Mouse (Mus musculus): ENCODE data around the gene Mrpl36.

Gene Mrpl36

DNA sequence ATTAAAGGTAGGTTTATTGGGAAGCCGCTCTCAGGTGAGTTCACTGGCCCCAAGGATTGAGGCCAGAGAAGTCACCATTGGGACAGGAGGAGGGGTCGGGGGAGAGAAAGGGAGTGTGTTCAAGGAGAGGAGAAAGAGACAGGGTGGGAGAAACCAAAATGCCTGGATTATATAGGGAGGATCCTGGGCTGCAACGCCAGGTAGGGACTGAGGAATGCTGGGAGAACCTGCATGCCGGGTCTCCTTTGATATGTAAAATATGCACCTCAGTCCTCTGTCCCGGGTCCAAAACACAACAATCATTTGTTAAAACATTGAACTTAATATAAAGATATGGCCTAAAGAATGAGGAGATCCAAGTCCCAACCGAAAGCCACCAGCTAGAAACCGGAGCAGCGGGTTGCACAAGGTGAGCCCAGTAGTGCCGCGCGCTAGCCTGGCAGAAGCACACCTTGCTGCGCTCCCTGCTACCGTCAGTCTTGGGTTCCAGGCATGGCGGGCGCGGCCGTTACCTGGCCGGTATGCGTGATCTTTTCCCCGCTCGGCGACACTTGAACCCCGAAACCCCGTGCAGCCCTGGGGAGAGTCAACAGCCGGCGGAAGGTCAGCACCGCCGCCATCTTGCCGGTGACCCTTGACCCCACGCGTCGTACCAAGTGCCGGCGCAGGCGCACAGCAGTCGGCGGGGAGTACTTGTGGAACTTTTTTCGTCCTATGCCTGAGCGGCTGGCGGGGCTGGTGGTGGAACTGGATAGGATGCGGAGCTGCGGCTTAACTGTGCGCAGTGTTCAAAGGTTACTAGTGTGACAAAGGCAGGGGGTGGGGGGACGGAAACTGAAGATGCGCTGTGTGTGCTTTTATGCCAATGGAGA, at the start of gene Mrpl36, which contains the start of gene Ndufs6:
Gene Mrpl36 (plus strand): TSS at position 687 of the 872 bp plus-strand sequence.
Gene Ndufs6 (minus strand): TSS at position 716 of the 872 bp plus-strand sequence.
- DNase-seq (ENCODE audit: low spot score) = peak; percentile 89

- DNase-seq (ENCODE audit: low spot score) = no peak
Observed at GRCm38 (mm10) chr13:73279196-73279595, 49.1 kb upstream of the Mrpl36 start.

- DNase-seq (ENCODE audit: low spot score) = no peak
Observed at GRCm38 (mm10) chr13:73282407-73282806, 45.9 kb upstream of the Mrpl36 start.

DNA sequence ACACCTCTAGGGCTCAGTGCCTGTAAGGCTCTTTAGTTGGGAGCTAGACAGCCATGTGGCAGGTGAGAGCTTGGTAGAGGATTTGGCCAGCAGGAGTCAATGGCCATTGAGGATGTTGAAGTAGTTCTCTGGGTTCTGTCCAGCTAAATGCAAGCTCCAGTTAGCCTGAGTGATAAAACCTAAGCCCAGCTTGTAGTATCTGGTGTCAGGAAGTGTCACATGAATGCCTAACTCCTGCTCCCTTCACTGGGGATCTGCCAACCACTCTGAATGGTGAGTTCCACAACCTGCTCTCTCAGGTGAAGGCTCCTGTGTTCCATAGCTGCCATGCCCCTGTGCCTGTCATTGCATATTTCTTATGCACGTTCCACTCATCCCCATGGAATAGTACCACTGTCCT, 44.8 kb upstream of the Mrpl36 start:
- DNase-seq (ENCODE audit: low spot score) = no peak

- DNase-seq (ENCODE audit: low spot score) = no peak
Observed at GRCm38 (mm10) chr13:73290206-73290605, 38.1 kb upstream of the Mrpl36 start.

DNA sequence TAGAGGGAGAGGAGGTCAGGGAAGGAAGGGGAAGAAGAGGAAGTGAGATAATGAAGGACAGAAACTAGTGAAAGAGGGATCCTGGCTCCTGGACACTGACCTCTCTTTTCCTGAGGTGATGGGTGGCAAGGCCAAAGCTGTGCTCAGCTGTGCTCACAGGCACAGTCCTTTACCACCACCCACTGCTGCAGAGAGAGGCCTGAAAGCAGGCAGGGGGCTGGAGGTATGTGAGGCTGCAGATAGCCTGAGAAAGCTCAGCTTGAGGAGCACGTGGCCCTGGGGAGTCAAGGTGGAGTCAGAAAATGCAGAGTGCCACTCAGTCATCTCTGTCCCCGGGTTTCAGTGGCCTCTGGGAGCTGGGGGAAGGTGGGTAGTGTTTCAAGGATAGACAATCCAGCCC, 37.2 kb upstream of the Mrpl36 start:
- no peak for DNase-seq (ENCODE audit: low spot score)

DNA sequence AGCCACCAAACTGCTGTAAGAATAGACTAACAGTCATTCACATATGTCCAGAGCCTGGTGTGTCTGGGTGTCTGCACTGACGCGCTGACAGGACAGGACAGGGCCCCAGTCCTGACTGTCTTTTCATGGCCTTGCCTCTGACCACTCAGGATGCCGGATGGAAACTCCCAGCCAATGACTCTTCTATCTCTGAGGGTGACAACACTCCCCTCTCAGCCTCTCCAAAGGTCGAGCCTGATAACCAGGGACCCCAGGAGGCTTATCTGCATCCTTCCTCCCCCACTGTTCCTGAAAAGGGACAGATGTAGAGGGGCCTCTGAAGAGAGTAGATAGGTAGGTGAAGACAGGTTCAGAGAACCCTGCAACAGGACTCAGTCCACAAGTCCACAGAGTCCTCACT, 29.6 kb upstream of the Mrpl36 start:
- no peak for DNase-seq (ENCODE audit: low spot score)

- DNase-seq (ENCODE audit: low spot score) = no peak
Observed at GRCm38 (mm10) chr13:73299322-73299721, 29.0 kb upstream of the Mrpl36 start.

DNA sequence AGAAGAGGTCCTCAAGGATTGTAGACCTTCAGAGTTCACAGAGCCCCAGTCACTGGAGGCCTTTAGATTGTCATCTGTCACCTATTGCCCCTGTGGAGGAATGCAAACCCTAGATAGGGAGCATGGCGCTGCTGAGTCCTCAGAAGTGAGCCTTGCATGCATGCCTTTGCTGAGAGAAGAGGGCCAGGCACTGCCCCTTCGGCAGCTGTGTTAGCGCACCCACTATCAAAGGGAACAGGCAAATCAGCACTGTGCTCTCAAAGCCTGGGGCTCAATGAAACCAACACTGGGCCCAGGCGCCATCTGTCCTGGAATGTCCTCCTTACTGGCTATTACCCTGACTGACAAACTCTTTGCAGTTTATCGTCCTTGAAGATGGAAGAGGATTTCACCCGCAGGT, 23.6 kb upstream of the Mrpl36 start:
- DNase-seq (ENCODE audit: low spot score) = no peak

- DNase-seq (ENCODE audit: low spot score) = no peak
Observed at GRCm38 (mm10) chr13:73305398-73306084, 22.8 kb upstream of the Mrpl36 start.

GRCm38 (mm10) chr13:73306085-73306410, 22.3 kb upstream of the Mrpl36 start:
- no peak for DNase-seq (ENCODE audit: low spot score)

- no peak for DNase-seq (ENCODE audit: low spot score)
Observed at GRCm38 (mm10) chr13:73306430-73306829, 21.9 kb upstream of the Mrpl36 start.

- DNase-seq (ENCODE audit: low spot score) = no peak
Observed at GRCm38 (mm10) chr13:73310183-73310929, 18.0 kb upstream of the Mrpl36 start.

DNA sequence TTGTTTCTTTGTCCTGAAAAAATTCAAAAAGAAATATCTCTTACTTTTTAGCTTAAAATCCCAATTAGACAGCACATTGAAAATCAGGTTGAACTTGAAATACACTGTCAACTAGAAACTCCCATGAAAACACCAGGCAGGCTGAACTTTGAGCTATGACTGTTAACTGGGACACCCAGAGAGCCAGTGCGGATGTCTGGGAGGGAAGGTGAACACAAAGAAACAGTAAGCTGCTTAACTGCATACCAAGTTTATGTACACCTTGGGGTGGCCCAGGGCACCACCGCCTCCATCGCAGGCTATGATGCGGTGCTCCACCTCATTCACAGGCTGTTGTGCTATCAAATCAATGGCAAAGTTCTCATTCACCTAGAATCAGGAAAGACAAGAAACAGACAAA, 8.3 kb upstream of the Mrpl36 start:
- DNase-seq (ENCODE audit: low spot score) = no peak

DNA sequence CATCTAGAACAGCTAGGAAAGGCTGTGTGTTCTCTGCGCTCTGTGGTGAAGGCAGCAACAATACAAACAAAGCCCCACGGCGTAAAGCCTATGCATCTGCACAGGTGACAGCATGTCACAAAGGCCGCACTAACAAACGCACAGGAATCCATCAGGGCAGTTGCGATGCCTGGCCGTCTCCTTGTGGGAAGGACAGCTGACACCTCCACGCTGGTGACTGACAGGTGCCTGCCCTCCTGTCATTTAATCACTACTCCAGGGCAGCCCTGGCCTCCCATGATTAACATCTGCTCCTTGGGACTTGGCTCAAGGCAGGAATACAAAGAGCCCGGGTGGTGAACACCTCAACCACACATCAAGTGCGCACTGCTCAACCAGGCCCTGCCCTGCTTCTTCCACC, 5.7 kb upstream of the Mrpl36 start:
- DNase-seq (ENCODE audit: low spot score) = no peak

- no peak for DNase-seq (ENCODE audit: low spot score)
Observed at GRCm38 (mm10) chr13:73323406-73323805, 4.9 kb upstream of the Mrpl36 start.

DNA sequence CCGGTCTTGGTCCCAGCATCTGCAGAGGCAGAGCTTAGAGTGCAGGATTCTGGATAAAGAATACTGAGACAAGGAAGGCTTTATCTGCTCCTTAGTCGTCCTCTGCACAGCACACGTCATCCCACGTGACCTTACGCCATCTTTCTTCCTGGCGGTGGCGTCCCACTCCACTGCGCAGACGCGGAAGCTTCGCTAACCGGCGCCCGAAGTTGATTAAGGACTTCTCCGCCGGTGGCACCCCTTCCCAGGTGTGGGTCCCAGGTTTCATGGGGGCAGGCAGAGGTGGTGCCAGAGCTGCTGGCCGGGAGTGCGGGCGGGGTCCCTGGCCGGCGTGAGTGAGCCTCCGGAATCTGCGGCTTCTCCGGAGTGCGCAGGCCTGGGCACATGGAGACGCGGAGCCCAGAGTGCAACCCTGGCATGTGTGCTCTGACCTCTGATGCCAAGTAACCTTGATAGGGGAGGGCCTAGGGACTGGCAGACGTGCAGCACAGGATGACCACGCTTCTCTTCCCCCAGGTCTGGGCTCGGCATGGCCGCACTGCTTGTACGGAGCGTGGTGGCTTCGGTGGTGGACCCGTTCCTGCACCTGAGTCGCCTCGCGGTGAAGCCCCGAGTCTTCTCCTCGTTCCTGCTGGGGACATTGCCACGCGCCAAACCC, 2.7 kb downstream of the Mrpl36 start:
- DNase-seq (ENCODE audit: low spot score) = peak; percentile 81

GRCm38 (mm10) chr13:73331736-73332135, 3.4 kb downstream of the Mrpl36 start:
- no peak for DNase-seq (ENCODE audit: low spot score)

GRCm38 (mm10) chr13:73336753-73337152, 8.4 kb downstream of the Mrpl36 start:
- no peak for DNase-seq (ENCODE audit: low spot score)

DNA sequence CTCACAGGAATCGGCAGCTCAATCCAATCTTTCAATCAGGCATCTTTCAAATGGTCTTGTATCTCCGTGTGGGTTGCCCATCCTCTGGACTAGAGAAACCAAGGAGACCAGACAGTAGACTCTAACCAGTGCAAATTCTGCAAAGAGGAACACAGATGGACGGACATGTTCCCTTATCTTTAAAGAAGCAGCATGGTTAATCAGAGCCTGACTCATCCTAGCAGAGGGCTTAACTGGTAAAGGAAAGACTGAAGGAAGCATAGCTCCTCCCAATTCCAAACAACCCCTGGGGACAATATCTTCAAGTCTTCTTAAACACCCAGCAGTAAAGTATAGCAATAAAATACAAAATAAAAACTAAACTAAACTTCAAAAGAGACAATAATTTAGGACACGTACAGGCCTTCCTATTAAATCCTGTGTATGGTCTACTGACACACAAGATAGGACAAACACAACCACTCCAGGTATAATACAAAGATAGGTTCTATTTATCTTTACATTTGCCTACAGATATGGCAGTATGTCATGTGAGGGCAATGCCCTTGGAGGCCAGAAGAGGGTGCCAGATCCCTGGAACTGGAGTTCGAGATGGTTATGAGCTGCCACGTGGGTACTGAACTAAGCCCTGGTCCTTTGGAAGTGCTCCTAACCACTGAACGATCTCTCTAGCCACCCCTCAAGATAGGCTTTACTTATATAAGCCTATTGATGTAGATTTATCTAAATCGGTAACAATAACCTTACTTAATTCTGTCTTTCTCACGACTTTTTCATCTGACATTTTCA, 17.0 kb downstream of the Mrpl36 start:
- DNase-seq (ENCODE audit: low spot score) = no peak

- DNase-seq (ENCODE audit: low spot score) = no peak
Observed at GRCm38 (mm10) chr13:73346131-73346530, 17.8 kb downstream of the Mrpl36 start.

All from left cerebral cortex, adult 11 months (tissue).